Comparison of ENCODE assay signal across 9 mouse cellular contexts in the genomic region with DNA sequence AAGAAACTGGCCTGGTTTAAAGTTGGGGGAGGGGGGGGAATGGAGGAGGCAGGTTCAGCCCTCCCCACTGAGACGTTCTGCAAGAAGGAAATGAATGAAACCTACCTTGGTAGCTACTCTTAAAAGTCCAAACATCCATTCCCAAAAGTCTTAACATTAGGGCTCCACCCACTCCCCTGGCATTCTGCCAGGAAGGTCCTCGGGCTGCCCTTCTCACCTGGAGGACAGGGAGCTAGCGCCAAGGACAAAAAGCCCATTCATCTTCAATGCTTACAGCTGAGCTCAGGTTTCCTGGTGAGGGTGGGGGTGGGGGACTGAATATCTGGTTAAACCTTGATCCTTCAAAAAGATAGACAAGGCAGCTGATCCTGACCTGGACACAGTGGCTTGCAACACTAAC. TPM values are rescaled to one million over a fixed set of nuclear protein-coding genes. Genes with fewer than 3 reads are reported as not detected.
DNase-seq lines count a peak whose midpoint lies in the region; ATAC-seq and TF ChIP-seq lines count a peak whose summit lies in the region.
"Had no signal": no experiment of that assay in that cellular context is flagged by ENCODE, and none has a peak within 500 bp of the region (broad histone marks: within the 10 kb centered on the region; RNA-seq: fewer than 3 reads in every experiment).

No protein-coding gene starts in this region.

- H3K27me3 ChIP-seq in ES-Bruce4 (ENCODE audit: control insufficient read depth, insufficient read depth, low read length, poor library complexity, severe bottlenecking), result no peaks in the 10 kb centered on the region
- no peaks in the 10 kb centered on the region for H3K27me3 ChIP-seq in limb, embryonic 15.5 days

- H3K9me3 ChIP-seq in ES-Bruce4 (replicated peaks; ENCODE audit: control insufficient read depth, insufficient read depth, low read length, poor library complexity, severe bottlenecking), result no peaks in the 10 kb centered on the region
- no peaks in the 10 kb centered on the region for H3K9me3 ChIP-seq in limb, embryonic 15.5 days

- no peak overlapping the region for H3K9ac ChIP-seq in ES-Bruce4 (ENCODE audit: low read depth, poor library complexity, severe bottlenecking)
- no peak overlapping the region for H3K9ac ChIP-seq in limb, embryonic 15.5 days

- H3K4me2 ChIP-seq in limb, embryonic 15.5 days, result no peak overlapping the region

- peak overlapping the region; percentile 78 for H3K27ac ChIP-seq in ES-Bruce4 (ENCODE audit: insufficient read depth, low read length)
- H3K27ac ChIP-seq in limb, embryonic 15.5 days, result peak overlapping the region; percentile 83

- TF ChIP-seq EP300 in ES-Bruce4 (IDR thresholded peaks at IDR 0.05; ENCODE audit: insufficient read depth, low read depth, low read length), result peak; percentile 85

- DNase-seq in cerebellum, postnatal 10 days, result peak; percentile 32
- DNase-seq in cerebellum, adult 9-10 months, result no peak
- DNase-seq in kidney, adult 11 months, result peak; percentile 89
- no peak for DNase-seq in thymus, postnatal 25 days
- DNase-seq in embryo, embryonic 11 days, result no peak
- DNase-seq in cerebellum, adult 18-20 months, result no peak

- WGBS in limb, embryonic 15.5 days, result 18% methylated on average over 3 of the region's 3 CpGs

- H3K4me3 ChIP-seq in ES-Bruce4 (ENCODE audit: low read depth, low read length), result no peak overlapping the region
- no peak overlapping the region for H3K4me3 ChIP-seq in limb, embryonic 15.5 days

- H3K36me3 ChIP-seq in ES-Bruce4 (ENCODE audit: control insufficient read depth, insufficient read depth, low read length, poor library complexity, severe bottlenecking), result no peaks in the 10 kb centered on the region; the same call in 1 of the 2 replicates
- 0 out of 2 replicates have a peak, but pooled peaks cover 2% of the 10 kb centered on the region for H3K36me3 ChIP-seq in limb, embryonic 15.5 days

- no peak for TF ChIP-seq POLR2A in ES-Bruce4 (IDR thresholded peaks at IDR 0.05; ENCODE audit: insufficient read depth, low read length)

- TF ChIP-seq CTCF in ES-Bruce4 (IDR thresholded peaks at IDR 0.05; ENCODE audit: low read depth, low read length), result no peak

- ATAC-seq in limb, embryonic 15.5 days (ENCODE audit: insufficient number of reproducible peaks, low FRiP score, low TSS enrichment, low read depth), result no peak
- ATAC-seq: midbrain, embryonic 16.5 days had no signal

- peaks cover 24% of the 10 kb centered on the region for H3K4me1 ChIP-seq in ES-Bruce4 (ENCODE audit: control insufficient read depth, insufficient read depth, low read length)
- H3K4me1 ChIP-seq in limb, embryonic 15.5 days, result peaks cover 61% of the 10 kb centered on the region

RNA-seq across cellular contexts. Expression of gene Actn4, which starts 32.8 kb away (rescaled TPM):
- 318 and 324 TPM in 2 replicates for polyA plus RNA-seq in ES-Bruce4 (2011; ENCODE audit: insufficient read depth, insufficient read length, low read depth, missing spikeins)
- 347 and 359 TPM in 2 replicates for polyA plus RNA-seq in limb, embryonic 15.5 days (2015; fragmentation: Nextera tagmentation; extraction: Ambion mirVana)

RNA-seq across cellular contexts. Expression of gene Capn12, which starts 48.2 kb away (rescaled TPM):
- 0.21 and 0.33 TPM in 2 replicates for polyA plus RNA-seq in ES-Bruce4 (2011; ENCODE audit: insufficient read depth, insufficient read length, low read depth, missing spikeins)
- 0.97 and 1.3 TPM in 2 replicates for polyA plus RNA-seq in limb, embryonic 15.5 days (2015; fragmentation: Nextera tagmentation; extraction: Ambion mirVana)

RNA-seq across cellular contexts. Expression of gene Eif3k, which starts 52.3 kb away (rescaled TPM):
- polyA plus RNA-seq in ES-Bruce4 (2011; ENCODE audit: insufficient read depth, insufficient read length, low read depth, missing spikeins), result 409 and 413 TPM in 2 replicates
- 372 and 387 TPM in 2 replicates for polyA plus RNA-seq in limb, embryonic 15.5 days (2015; fragmentation: Nextera tagmentation; extraction: Ambion mirVana)

RNA-seq across cellular contexts. Expression of gene Map4k1, which starts 52.5 kb away (rescaled TPM):
- polyA plus RNA-seq in ES-Bruce4 (2011; ENCODE audit: insufficient read depth, insufficient read length, low read depth, missing spikeins), result 33.2 and 36.3 TPM in 2 replicates
- polyA plus RNA-seq in limb, embryonic 15.5 days (2015; fragmentation: Nextera tagmentation; extraction: Ambion mirVana), result 7.2 and 7.6 TPM in 2 replicates

Comparison
In these comparisons a context has a peak if more than half of its experiments do, and no peak if none do; other contexts are left out.
1. DNase-seq: peak in cerebellum, postnatal 10 days (2 of 2) and kidney, adult 11 months (single experiment); none in cerebellum, adult 9-10 months (single experiment), thymus, postnatal 25 days (single experiment), embryo, embryonic 11 days (single experiment) and cerebellum, adult 18-20 months (0 of 2).